Mouse (Mus musculus): Measurements from ENCODE around the gene Rgs4. TPM values are rescaled to one million over a fixed set of nuclear protein-coding genes. Genes with fewer than 3 reads are reported as not detected.

Rgs4 gene
- polyA plus RNA-seq, 1 experiment from 2014 or later, result 1.2 TPM

GRCm38 (mm10) chr1:169737231-169737630, 10.2 kb downstream of the Rgs4 start:
- no peak overlapping the region for H3K4me3 ChIP-seq (replicated peaks)
- no peak overlapping the region for H3K9ac ChIP-seq (replicated peaks)
- no peaks in the 10 kb centered on the region for H3K4me1 ChIP-seq (replicated peaks)
- no peak overlapping the region for H3K27ac ChIP-seq
- no peak overlapping the region for H3K4me2 ChIP-seq
- no peaks in the 10 kb centered on the region for H3K27me3 ChIP-seq
- H3K36me3 ChIP-seq, result no peaks in the 10 kb centered on the region
- no peaks in the 10 kb centered on the region for H3K9me3 ChIP-seq
- no peak for ATAC-seq (ENCODE audit: insufficient number of reproducible peaks, insufficient read depth, low FRiP score, low TSS enrichment, low read depth)
- WGBS, result 83% methylated on average over 6 of the region's 6 CpGs

DNA sequence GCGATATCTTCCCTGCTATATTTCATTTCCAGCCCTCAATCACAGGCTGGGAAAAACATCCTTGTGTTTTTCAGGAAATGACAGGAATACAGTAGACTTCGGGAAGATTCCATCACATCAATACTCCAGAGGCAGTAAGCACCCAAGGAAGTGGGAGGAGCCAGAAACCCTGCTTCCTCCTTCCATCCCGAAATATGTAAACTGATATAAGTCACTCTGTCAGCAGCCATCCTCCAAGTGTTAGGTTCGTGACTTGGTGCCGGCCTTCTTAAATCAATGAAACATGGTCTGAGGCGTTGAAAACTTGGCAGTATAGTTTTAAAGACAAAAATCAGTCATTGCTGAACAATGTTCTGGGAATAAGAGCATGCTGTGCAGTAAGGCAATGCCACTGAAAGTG, 11.3 kb downstream of the Rgs4 start:
- Histone ChIP-seq H3K9ac (replicated peaks) (no peak overlapping the region), H3K4me1 (replicated peaks) (no peaks in the 10 kb centered on the region), H3K27me3 (no peaks in the 10 kb centered on the region), H3K36me3 (no peaks in the 10 kb centered on the region), H3K4me3 (replicated peaks) (no peak overlapping the region), H3K4me2 (no peak overlapping the region), H3K9me3 (no peaks in the 10 kb centered on the region), H3K27ac (no peak overlapping the region)
- WGBS, result 80% methylated on average over 6 of the region's 6 CpGs
- no peak for ATAC-seq (ENCODE audit: insufficient number of reproducible peaks, insufficient read depth, low FRiP score, low TSS enrichment, low read depth)

GRCm38 (mm10) chr1:169730599-169731100, 16.8 kb downstream of the Rgs4 start:
- no peak overlapping the region for H3K4me2 ChIP-seq
- 78% methylated on average over 7 of the region's 7 CpGs for WGBS
- no peak overlapping the region for H3K27ac ChIP-seq
- no peaks in the 10 kb centered on the region for H3K27me3 ChIP-seq
- H3K4me1 ChIP-seq (replicated peaks), result no peaks in the 10 kb centered on the region
- no peak overlapping the region for H3K9ac ChIP-seq (replicated peaks)
- no peaks in the 10 kb centered on the region for H3K9me3 ChIP-seq
- H3K36me3 ChIP-seq, result no peaks in the 10 kb centered on the region
- no peak overlapping the region for H3K4me3 ChIP-seq (replicated peaks)
- no peak for ATAC-seq (ENCODE audit: insufficient number of reproducible peaks, insufficient read depth, low FRiP score, low TSS enrichment, low read depth)

GRCm38 (mm10) chr1:169726319-169726718, 21.1 kb downstream of the Rgs4 start:
- ATAC-seq (ENCODE audit: insufficient number of reproducible peaks, insufficient read depth, low FRiP score, low TSS enrichment, low read depth), result no peak
- no peak overlapping the region for H3K4me2 ChIP-seq

GRCm38 (mm10) chr1:169721836-169722235, 25.6 kb downstream of the Rgs4 start:
- H3K27me3 ChIP-seq, result no peaks in the 10 kb centered on the region
- 71% methylated on average over 2 of the region's 2 CpGs for WGBS
- H3K27ac ChIP-seq, result no peak overlapping the region
- H3K9me3 ChIP-seq, result no peaks in the 10 kb centered on the region
- no peak overlapping the region for H3K9ac ChIP-seq (replicated peaks)
- ATAC-seq (ENCODE audit: insufficient number of reproducible peaks, insufficient read depth, low FRiP score, low TSS enrichment, low read depth), result no peak
- no peak overlapping the region for H3K4me3 ChIP-seq (replicated peaks)
- H3K4me2 ChIP-seq, result no peak overlapping the region
- H3K36me3 ChIP-seq, result no peaks in the 10 kb centered on the region
- no peaks in the 10 kb centered on the region for H3K4me1 ChIP-seq (replicated peaks)

More at GRCm38 (mm10) chr1:169726319-169726718, 21.1 kb downstream of the Rgs4 start:
- Histone ChIP-seq H3K9me3 (no peaks in the 10 kb centered on the region), H3K4me3 (replicated peaks) (no peak overlapping the region), H3K27me3 (no peaks in the 10 kb centered on the region), H3K9ac (replicated peaks) (no peak overlapping the region), H3K36me3 (no peaks in the 10 kb centered on the region), H3K4me1 (replicated peaks) (no peaks in the 10 kb centered on the region), H3K27ac (no peak overlapping the region)
- WGBS, result 72% methylated on average over 3 of the region's 3 CpGs

DNA sequence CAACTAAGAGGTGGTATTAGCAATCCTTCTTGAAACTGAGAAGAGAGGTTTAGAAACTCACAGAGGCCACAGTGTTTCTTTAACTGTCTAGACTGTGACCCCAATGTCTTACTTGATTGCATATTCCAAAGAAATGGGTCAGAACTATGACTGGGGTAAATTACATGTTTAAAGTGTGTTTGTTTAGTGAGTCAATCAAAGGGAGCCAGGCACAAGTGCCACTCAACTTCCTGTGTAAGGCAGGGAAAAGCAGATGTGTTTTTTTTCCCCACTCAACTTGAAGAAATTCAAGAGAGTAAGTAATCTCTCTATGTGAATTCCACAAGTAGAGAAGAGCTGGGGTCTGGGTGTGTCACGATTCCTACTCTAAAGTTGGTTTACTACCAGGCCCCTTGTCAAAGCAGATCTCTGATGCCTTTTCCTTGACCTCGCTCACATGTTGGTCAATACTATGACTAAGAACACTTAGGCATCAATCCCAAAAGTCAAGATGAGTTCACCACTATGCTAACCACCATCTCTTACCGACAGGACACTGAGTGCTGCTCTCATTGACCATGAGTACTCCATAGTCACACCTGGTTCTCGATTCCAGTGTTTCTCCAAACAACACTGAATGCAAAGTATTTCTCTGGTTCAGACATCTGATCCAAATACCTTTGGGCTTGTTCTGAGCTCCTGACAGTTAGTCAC, 42.9 kb downstream of the Rgs4 start:
- no peak for ATAC-seq (ENCODE audit: insufficient number of reproducible peaks, insufficient read depth, low FRiP score, low TSS enrichment, low read depth)
- Histone ChIP-seq H3K27ac (no peak overlapping the region), H3K36me3 (no peaks in the 10 kb centered on the region), H3K9me3 (no peaks in the 10 kb centered on the region), H3K4me2 (no peak overlapping the region), H3K27me3 (no peaks in the 10 kb centered on the region), H3K4me3 (replicated peaks) (no peak overlapping the region), H3K9ac (replicated peaks) (no peak overlapping the region), H3K4me1 (replicated peaks) (no peaks in the 10 kb centered on the region)
- WGBS, result 91% methylated on average over 4 of the region's 4 CpGs

- H3K4me1 ChIP-seq (replicated peaks), result no peaks in the 10 kb centered on the region
- no peak overlapping the region for H3K27ac ChIP-seq
- no peak overlapping the region for H3K9ac ChIP-seq (replicated peaks)
- 90% methylated on average over 2 of the region's 2 CpGs for WGBS
- no peak overlapping the region for H3K4me3 ChIP-seq (replicated peaks)
- H3K36me3 ChIP-seq, result no peaks in the 10 kb centered on the region
- no peaks in the 10 kb centered on the region for H3K27me3 ChIP-seq
- no peak overlapping the region for H3K4me2 ChIP-seq
- ATAC-seq (ENCODE audit: insufficient number of reproducible peaks, insufficient read depth, low FRiP score, low TSS enrichment, low read depth), result no peak
- no peaks in the 10 kb centered on the region for H3K9me3 ChIP-seq
Measured at GRCm38 (mm10) chr1:169699184-169699583, 48.3 kb downstream of the Rgs4 start.

- H3K36me3 ChIP-seq, result no peaks in the 10 kb centered on the region
- no peaks in the 10 kb centered on the region for H3K4me1 ChIP-seq (replicated peaks)
- no peak overlapping the region for H3K27ac ChIP-seq
- no peaks in the 10 kb centered on the region for H3K9me3 ChIP-seq
- no peak overlapping the region for H3K4me2 ChIP-seq
- no peak overlapping the region for H3K9ac ChIP-seq (replicated peaks)
- ATAC-seq (ENCODE audit: insufficient number of reproducible peaks, insufficient read depth, low FRiP score, low TSS enrichment, low read depth), result no peak
- no peaks in the 10 kb centered on the region for H3K27me3 ChIP-seq
- 79% methylated on average over 4 of the region's 4 CpGs for WGBS
- H3K4me3 ChIP-seq (replicated peaks), result no peak overlapping the region
Measured at GRCm38 (mm10) chr1:169697236-169697635, 50.2 kb downstream of the Rgs4 start.

GRCm38 (mm10) chr1:169695356-169695755, 52.1 kb downstream of the Rgs4 start:
- H3K27ac ChIP-seq, result no peak overlapping the region
- WGBS, result 75% methylated on average over 3 of the region's 3 CpGs
- no peaks in the 10 kb centered on the region for H3K36me3 ChIP-seq
- no peaks in the 10 kb centered on the region for H3K9me3 ChIP-seq
- no peak for ATAC-seq (ENCODE audit: insufficient number of reproducible peaks, insufficient read depth, low FRiP score, low TSS enrichment, low read depth)
- no peaks in the 10 kb centered on the region for H3K27me3 ChIP-seq
- H3K4me2 ChIP-seq, result no peak overlapping the region
- no peaks in the 10 kb centered on the region for H3K4me1 ChIP-seq (replicated peaks)
- H3K4me3 ChIP-seq (replicated peaks), result no peak overlapping the region
- no peak overlapping the region for H3K9ac ChIP-seq (replicated peaks)

DNA sequence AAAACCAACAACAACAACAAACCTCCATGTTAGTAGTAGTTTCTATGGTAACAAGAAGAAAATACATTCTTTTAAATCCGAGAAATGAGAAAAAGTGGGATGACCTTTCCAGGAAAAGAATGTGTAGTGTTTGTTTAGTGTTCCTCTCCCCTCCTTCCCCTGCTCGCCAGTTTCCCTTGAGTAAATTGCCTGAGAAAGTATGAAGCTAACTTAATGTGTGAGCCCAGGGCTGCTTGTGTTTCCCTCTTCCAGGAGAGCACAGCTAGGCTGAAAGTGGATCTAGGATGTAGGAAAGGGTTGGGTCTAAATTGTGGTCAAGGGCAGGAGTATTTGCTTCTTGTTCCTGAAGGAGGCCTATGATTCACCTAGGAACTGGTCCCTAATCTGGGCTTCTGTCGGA, 53.9 kb downstream of the Rgs4 start:
- 73% methylated on average over 3 of the region's 3 CpGs for WGBS
- no peak overlapping the region for H3K4me2 ChIP-seq
- ATAC-seq (ENCODE audit: insufficient number of reproducible peaks, insufficient read depth, low FRiP score, low TSS enrichment, low read depth), result no peak
- H3K4me3 ChIP-seq (replicated peaks), result no peak overlapping the region
- no peak overlapping the region for H3K27ac ChIP-seq
- no peaks in the 10 kb centered on the region for H3K9me3 ChIP-seq
- H3K27me3 ChIP-seq, result no peaks in the 10 kb centered on the region
- no peaks in the 10 kb centered on the region for H3K36me3 ChIP-seq
- H3K9ac ChIP-seq (replicated peaks), result no peak overlapping the region
- no peaks in the 10 kb centered on the region for H3K4me1 ChIP-seq (replicated peaks)

GRCm38 (mm10) chr1:169693040-169693439, 54.4 kb downstream of the Rgs4 start:
- Histone ChIP-seq H3K4me1 (replicated peaks) (no peaks in the 10 kb centered on the region), H3K27me3 (no peaks in the 10 kb centered on the region), H3K9me3 (no peaks in the 10 kb centered on the region), H3K9ac (replicated peaks) (no peak overlapping the region), H3K4me3 (replicated peaks) (no peak overlapping the region), H3K27ac (no peak overlapping the region), H3K4me2 (no peak overlapping the region), H3K36me3 (no peaks in the 10 kb centered on the region)
- 94% methylated on average over 2 of the region's 2 CpGs for WGBS
- no peak for ATAC-seq (ENCODE audit: insufficient number of reproducible peaks, insufficient read depth, low FRiP score, low TSS enrichment, low read depth)
